Mouse (Mus musculus): ENCODE results near the gene B230104I21Rik. TPM values are rescaled to one million over a fixed set of nuclear protein-coding genes. Genes with fewer than 3 reads are reported as not detected.

The B230104I21Rik gene
- polyA plus RNA-seq, 1 experiment, result not detected

GRCm38 (mm10) chr4:154336650-154337049 lies 723 bp downstream of the B230104I21Rik start:
- no peak for TF ChIP-seq CTCF (IDR thresholded peaks at IDR 0.05; ENCODE audit: low read depth, low read length)
- TF ChIP-seq POLR2A (IDR thresholded peaks at IDR 0.05; ENCODE audit: insufficient read depth, low read length), result no peak
- no peak for TF ChIP-seq EP300 (IDR thresholded peaks at IDR 0.05; ENCODE audit: insufficient read depth, low read depth, low read length)
- H3K27ac ChIP-seq (ENCODE audit: insufficient read depth, low read length), result no peak overlapping the region
- no peak overlapping the region for H3K4me3 ChIP-seq (ENCODE audit: low read depth, low read length)
- peaks cover 4% of the 10 kb centered on the region for H3K4me1 ChIP-seq (ENCODE audit: control insufficient read depth, insufficient read depth, low read length)
- H3K9ac ChIP-seq (ENCODE audit: low read depth, poor library complexity, severe bottlenecking), result no peak overlapping the region
- H3K9me3 ChIP-seq (replicated peaks; ENCODE audit: control insufficient read depth, insufficient read depth, low read length, poor library complexity, severe bottlenecking), result no peaks in the 10 kb centered on the region
- no peaks in the 10 kb centered on the region for H3K27me3 ChIP-seq (ENCODE audit: control insufficient read depth, insufficient read depth, low read length, poor library complexity, severe bottlenecking)
- no peaks in the 10 kb centered on the region for H3K36me3 ChIP-seq (ENCODE audit: control insufficient read depth, insufficient read depth, low read length, poor library complexity, severe bottlenecking)

DNA sequence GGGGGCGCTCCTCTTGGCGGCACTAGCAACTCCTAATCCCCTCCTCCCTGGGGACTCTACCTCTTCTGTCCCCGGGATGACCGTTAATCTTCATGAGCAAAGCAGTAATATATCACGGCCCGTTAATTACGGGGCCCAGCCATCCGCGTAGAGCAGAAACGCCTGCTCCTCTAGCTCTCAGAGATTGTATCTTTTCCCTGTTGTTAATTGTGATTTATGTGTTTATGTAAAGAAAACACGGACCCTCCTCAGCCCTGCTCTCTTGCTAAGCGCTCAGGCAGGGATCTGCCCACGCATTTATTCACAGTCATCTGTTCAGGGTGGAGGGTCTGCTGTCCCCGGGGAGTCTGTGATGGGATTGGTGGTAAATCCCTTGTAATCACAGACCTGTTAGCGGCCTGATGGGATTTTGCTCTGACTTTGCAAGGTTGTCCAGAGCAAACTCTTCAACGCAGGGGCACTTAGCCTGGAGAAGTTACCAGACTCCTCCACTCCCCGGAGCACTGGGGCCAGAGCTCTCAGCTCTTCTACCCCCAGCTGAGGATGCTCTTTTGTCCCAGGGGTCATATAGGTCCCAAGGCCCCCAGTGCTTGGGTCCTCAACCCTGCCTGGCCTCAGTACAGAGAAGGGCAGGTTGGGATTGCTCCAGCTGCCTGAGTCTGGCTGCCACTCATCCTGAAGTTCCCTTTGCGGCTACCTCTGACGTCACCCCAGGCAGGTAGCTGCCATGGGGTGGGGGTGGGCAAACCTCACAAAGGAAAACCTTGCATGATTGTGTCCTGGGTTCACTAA lies 11.0 kb downstream of the B230104I21Rik start:
- Histone ChIP-seq H3K36me3 (ENCODE audit: control insufficient read depth, insufficient read depth, low read length, poor library complexity, severe bottlenecking) (no peaks in the 10 kb centered on the region), H3K9ac (ENCODE audit: low read depth, poor library complexity, severe bottlenecking) (no peak overlapping the region), H3K4me3 (ENCODE audit: low read depth, low read length) (no peak overlapping the region), H3K4me1 (ENCODE audit: control insufficient read depth, insufficient read depth, low read length) (peaks cover 4% of the 10 kb centered on the region), H3K27ac (ENCODE audit: insufficient read depth, low read length) (no peak overlapping the region), H3K27me3 (ENCODE audit: control insufficient read depth, insufficient read depth, low read length, poor library complexity, severe bottlenecking) (no peaks in the 10 kb centered on the region), H3K9me3 (replicated peaks; ENCODE audit: control insufficient read depth, insufficient read depth, low read length, poor library complexity, severe bottlenecking) (no peaks in the 10 kb centered on the region)
- no peak for TF ChIP-seq POLR2A (IDR thresholded peaks at IDR 0.05; ENCODE audit: insufficient read depth, low read length)

DNA sequence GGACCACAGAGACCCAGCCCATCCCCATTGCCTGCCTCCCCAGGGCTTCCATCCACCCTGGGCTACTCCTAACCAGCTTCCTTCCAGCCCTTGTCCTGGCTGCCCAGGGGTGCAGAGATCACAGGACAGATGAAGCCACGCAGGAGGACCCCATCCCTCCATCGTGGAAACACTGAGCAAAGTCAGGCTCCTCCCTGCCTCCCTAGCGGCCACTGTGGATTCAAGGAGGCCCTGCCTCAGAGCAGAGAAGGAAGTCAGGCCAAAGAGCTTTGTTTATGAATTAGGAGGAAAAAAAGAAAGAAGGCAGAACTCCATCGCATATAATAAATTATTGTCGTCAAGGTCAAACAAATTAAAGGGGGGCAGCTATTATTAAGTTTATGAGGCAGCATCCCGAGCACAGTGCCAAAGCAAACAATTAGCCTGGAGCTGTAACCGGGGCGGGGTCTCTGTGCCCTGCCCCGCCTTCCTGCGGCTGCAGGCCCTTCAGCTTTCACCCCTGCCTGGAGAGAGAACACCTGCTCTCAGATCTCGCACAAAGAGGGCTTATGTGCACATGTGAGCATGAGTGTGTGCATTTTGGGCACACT lies 12.4 kb downstream of the B230104I21Rik start:
- no peaks in the 10 kb centered on the region for H3K36me3 ChIP-seq (ENCODE audit: control insufficient read depth, insufficient read depth, low read length, poor library complexity, severe bottlenecking)

GRCm38 (mm10) chr4:154352246-154352645 lies 16.3 kb downstream of the B230104I21Rik start:
- H3K9ac ChIP-seq (ENCODE audit: low read depth, poor library complexity, severe bottlenecking), result no peak overlapping the region
- H3K9me3 ChIP-seq (replicated peaks; ENCODE audit: control insufficient read depth, insufficient read depth, low read length, poor library complexity, severe bottlenecking), result no peaks in the 10 kb centered on the region
- no peaks in the 10 kb centered on the region for H3K36me3 ChIP-seq (ENCODE audit: control insufficient read depth, insufficient read depth, low read length, poor library complexity, severe bottlenecking)
- no peak overlapping the region for H3K4me3 ChIP-seq (ENCODE audit: low read depth, low read length)
- H3K27ac ChIP-seq (ENCODE audit: insufficient read depth, low read length), result no peak overlapping the region
- H3K27me3 ChIP-seq (ENCODE audit: control insufficient read depth, insufficient read depth, low read length, poor library complexity, severe bottlenecking), result no peaks in the 10 kb centered on the region
- H3K4me1 ChIP-seq (ENCODE audit: control insufficient read depth, insufficient read depth, low read length), result peaks cover 4% of the 10 kb centered on the region
- TF ChIP-seq EP300 (IDR thresholded peaks at IDR 0.05; ENCODE audit: insufficient read depth, low read depth, low read length) (no peak), CTCF (IDR thresholded peaks at IDR 0.05; ENCODE audit: low read depth, low read length) (no peak), POLR2A (IDR thresholded peaks at IDR 0.05; ENCODE audit: insufficient read depth, low read length) (no peak)

More for the DNA sequence above, 12.4 kb downstream of the B230104I21Rik start:
- H3K4me1 ChIP-seq (ENCODE audit: control insufficient read depth, insufficient read depth, low read length), result peaks cover 4% of the 10 kb centered on the region
- no peaks in the 10 kb centered on the region for H3K9me3 ChIP-seq (replicated peaks; ENCODE audit: control insufficient read depth, insufficient read depth, low read length, poor library complexity, severe bottlenecking)
- no peak for TF ChIP-seq CTCF (IDR thresholded peaks at IDR 0.05; ENCODE audit: low read depth, low read length)
- TF ChIP-seq EP300 (IDR thresholded peaks at IDR 0.05; ENCODE audit: insufficient read depth, low read depth, low read length), result no peak
- TF ChIP-seq POLR2A (IDR thresholded peaks at IDR 0.05; ENCODE audit: insufficient read depth, low read length), result no peak
- no peaks in the 10 kb centered on the region for H3K27me3 ChIP-seq (ENCODE audit: control insufficient read depth, insufficient read depth, low read length, poor library complexity, severe bottlenecking)
- H3K27ac ChIP-seq (ENCODE audit: insufficient read depth, low read length), result no peak overlapping the region
- no peak overlapping the region for H3K9ac ChIP-seq (ENCODE audit: low read depth, poor library complexity, severe bottlenecking)
- no peak overlapping the region for H3K4me3 ChIP-seq (ENCODE audit: low read depth, low read length)

- Histone ChIP-seq H3K4me1 (ENCODE audit: control insufficient read depth, insufficient read depth, low read length) (peaks cover 12% of the 10 kb centered on the region), H3K4me3 (ENCODE audit: low read depth, low read length) (no peak overlapping the region), H3K36me3 (ENCODE audit: control insufficient read depth, insufficient read depth, low read length, poor library complexity, severe bottlenecking) (no peaks in the 10 kb centered on the region), H3K9ac (ENCODE audit: low read depth, poor library complexity, severe bottlenecking) (no peak overlapping the region), H3K27me3 (ENCODE audit: control insufficient read depth, insufficient read depth, low read length, poor library complexity, severe bottlenecking) (no peaks in the 10 kb centered on the region), H3K9me3 (replicated peaks; ENCODE audit: control insufficient read depth, insufficient read depth, low read length, poor library complexity, severe bottlenecking) (no peaks in the 10 kb centered on the region), H3K27ac (ENCODE audit: insufficient read depth, low read length) (no peak overlapping the region)
- TF ChIP-seq POLR2A (IDR thresholded peaks at IDR 0.05; ENCODE audit: insufficient read depth, low read length) (no peak), CTCF (IDR thresholded peaks at IDR 0.05; ENCODE audit: low read depth, low read length) (peak; percentile 24), EP300 (IDR thresholded peaks at IDR 0.05; ENCODE audit: insufficient read depth, low read depth, low read length) (no peak)
These were observed 19.5 kb downstream of the B230104I21Rik start for GRCm38 (mm10) chr4:154355408-154355807.

- H3K4me1 ChIP-seq (ENCODE audit: control insufficient read depth, insufficient read depth, low read length), result peaks cover 10% of the 10 kb centered on the region
- H3K9me3 ChIP-seq (replicated peaks; ENCODE audit: control insufficient read depth, insufficient read depth, low read length, poor library complexity, severe bottlenecking), result no peaks in the 10 kb centered on the region
- H3K36me3 ChIP-seq (ENCODE audit: control insufficient read depth, insufficient read depth, low read length, poor library complexity, severe bottlenecking), result no peaks in the 10 kb centered on the region
- no peak overlapping the region for H3K27ac ChIP-seq (ENCODE audit: insufficient read depth, low read length)
- no peaks in the 10 kb centered on the region for H3K27me3 ChIP-seq (ENCODE audit: control insufficient read depth, insufficient read depth, low read length, poor library complexity, severe bottlenecking)
- H3K9ac ChIP-seq (ENCODE audit: low read depth, poor library complexity, severe bottlenecking), result no peak overlapping the region
- no peak overlapping the region for H3K4me3 ChIP-seq (ENCODE audit: low read depth, low read length)
- TF ChIP-seq CTCF (IDR thresholded peaks at IDR 0.05; ENCODE audit: low read depth, low read length), result no peak
- no peak for TF ChIP-seq POLR2A (IDR thresholded peaks at IDR 0.05; ENCODE audit: insufficient read depth, low read length)
- TF ChIP-seq EP300 (IDR thresholded peaks at IDR 0.05; ENCODE audit: insufficient read depth, low read depth, low read length), result 0 out of 2 replicates have a peak, but pooled peaks have one; percentile 32
These were observed 22.4 kb downstream of the B230104I21Rik start for GRCm38 (mm10) chr4:154358370-154358769.
